Mouse (Mus musculus) left cerebral cortex, adult 11 months (tissue): ENCODE results near the gene Lypd5.

ENCODE experiments used
- DNase-seq: peaks from one replicate; pipeline ENCODE4 v3.0.0; 2022; ENCODE audit warnings: low spot score

The Lypd5 gene

DNA sequence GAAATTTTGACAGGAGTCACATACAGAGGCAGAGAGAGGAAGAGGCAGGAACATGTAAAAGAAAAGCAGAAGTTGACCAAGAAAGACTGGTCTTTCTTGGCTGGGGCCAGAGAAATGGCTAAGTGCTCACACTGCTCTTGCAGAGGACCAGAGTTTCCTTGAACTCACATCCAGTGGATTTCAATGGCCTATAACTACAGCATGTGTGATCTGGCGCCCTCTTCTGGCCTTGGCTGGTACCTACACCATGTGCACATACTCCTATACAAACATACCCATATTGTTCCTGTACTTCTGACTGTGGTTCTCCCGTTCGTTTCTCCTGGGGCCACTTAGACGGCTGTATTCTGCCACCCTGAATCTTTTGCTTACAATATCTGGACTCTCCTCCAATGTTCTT lies 12.0 kb downstream of the Lypd5 start:
- DNase-seq: no peak

DNA sequence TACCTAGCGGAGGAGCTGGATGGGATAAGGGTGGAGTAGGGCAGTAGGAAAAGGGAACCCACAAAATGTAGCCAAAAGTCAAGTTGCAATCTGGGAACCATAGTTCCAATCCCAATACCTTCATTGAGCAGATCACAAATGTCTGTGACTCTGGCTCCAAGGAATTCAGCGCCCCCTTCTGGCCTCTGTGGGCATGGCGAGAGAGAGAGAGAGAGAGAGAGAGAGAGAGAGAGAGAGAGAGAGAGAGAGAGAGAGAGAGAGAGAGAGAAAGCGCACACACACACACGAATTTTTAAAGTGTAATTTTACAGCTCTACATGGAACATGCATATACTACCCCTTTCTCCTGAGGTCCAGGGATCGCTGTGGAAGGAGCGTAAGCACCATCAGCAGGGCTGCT lies 14.2 kb downstream of the Lypd5 start:
- no peak for DNase-seq

- peak; percentile 77 for DNase-seq
Measured at GRCm38 (mm10) chr7:24364827-24365226, 15.8 kb downstream of the Lypd5 start.

- DNase-seq: no peak
Measured at GRCm38 (mm10) chr7:24365258-24366014, 16.4 kb downstream of the Lypd5 start.

DNA sequence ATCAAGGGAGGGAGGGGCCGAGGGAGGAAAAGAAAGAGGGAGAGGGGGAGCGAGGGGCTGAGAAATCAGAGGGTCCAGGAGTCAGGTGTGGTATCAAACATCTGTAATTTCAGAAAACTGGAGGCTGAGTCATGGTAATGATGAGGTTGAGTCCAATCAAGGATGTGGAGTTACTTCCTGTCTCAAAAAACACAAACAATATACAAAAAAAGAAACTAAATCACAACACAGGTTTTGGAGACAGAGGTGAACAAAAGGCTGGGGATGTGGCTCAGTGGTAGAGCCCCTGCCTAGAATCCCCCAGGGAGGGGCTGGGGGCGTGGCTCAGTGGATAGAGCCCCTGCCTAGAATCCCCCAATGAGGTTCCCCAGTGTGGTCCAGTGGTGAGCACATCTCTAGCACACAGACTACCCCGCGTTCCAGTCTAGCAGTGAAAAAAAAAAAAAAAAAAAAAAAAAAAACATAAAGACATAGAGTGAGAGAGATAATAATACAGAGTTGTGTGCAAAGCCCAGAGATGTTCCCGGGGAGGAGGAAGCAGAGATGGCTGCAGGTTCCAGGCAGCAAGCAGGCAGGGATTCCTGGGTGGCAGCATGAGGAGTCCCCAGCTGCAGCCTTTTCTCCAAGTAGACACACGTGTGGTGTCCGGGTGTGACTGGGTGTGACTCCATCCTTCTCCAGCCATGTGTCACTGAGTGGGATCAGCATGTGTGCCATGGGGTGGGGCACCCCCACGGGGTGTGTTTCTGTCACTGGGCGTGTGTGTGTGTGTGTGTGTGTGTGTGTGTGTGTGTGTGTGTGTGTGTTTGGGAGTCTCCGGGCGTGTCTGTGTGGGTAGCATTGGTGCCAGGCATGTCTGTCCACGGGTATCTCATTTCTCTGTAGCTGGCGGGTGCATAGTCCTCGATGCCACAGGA lies 18.0 kb downstream of the Lypd5 start:
- DNase-seq: no peak

DNA sequence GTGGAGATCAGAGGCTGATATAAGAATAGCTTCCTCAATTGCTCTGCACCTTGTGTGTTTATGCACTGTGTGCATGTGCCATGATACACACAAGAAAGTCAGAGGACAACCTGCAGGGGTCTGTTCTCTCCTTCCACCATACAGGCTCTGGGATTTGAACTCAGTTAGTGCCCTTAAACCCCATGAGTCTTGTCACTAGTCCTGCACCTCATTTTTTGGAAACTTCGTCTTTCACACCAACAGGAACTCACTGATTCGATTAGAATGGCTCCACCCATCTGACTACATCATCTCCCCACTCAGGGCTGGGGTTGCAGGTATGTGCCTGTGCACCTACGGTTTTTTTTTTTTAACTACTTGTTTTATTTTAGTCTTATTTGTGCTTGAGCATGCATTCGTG lies 19.2 kb downstream of the Lypd5 start:
- no peak for DNase-seq

DNA sequence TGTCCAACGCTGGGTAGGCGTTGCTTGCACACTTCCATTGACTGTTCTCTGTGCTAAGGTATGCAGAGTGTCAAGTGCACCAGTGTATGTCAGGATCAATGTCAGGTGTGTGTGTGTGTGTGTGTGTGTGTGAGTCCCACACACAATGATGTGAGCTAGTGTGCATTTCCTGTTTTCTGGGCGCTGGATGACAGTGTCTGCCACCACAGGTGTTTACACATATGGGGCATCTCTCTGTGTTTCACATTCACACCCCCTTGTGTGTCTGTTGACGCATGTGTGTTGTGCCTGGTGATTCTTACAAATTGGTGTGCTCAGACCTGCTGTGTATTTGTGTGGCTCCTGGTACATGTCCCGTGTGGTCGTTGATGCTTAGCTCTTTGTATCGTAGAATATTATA lies 19.9 kb downstream of the Lypd5 start:
- DNase-seq: no peak

- no peak for DNase-seq
Measured at GRCm38 (mm10) chr7:24369731-24370541, 20.9 kb downstream of the Lypd5 start, which contains the start of gene Kcnn4. Kcnn4 (plus strand) TSS chr7:24370263.

GRCm38 (mm10) chr7:24371012-24371808 lies 22.2 kb downstream of the Lypd5 start:
- no peak for DNase-seq

- DNase-seq: no peak
Measured at GRCm38 (mm10) chr7:24371809-24372145, 22.8 kb downstream of the Lypd5 start.

DNA sequence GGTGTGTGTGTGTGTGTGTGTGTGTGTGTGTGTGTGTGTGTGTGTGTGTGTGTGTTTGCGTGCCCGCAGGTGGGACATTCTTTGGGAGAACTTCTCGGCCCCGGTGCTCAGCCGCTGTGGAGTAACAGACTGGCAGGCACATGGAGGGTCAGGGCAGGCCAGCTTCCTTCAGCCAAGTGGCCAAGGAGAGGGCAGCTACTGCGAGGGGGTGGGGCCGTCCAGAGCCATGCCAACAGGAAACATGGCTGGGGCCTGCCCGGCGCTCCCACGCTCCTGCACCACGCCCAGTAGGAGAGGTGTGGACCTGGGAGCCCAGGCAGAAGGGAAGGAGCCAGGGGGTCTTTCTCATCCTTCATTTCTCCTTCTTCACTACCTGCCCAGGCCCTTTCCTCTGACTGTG lies 23.3 kb downstream of the Lypd5 start:
- DNase-seq: no peak

DNA sequence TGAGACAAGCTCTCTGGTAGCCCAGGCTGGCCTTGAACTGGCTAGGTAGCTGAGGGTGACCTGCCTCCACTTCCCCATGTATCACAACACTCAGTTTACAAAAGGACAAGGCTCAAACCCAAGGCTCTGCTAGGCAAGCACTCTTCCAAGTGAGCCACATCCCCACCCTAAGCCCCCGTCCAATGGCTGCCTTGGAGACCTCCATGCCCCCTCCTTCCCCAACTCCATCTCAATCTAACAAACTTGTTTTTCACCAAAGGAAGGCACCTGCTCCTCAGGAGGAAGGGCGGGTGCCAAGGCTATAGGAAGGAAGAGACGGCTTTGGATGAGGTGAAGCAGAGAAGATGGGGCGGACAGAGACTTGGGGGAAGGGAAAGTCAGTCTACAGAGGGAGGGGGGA lies 23.8 kb downstream of the Lypd5 start:
- DNase-seq: no peak

DNA sequence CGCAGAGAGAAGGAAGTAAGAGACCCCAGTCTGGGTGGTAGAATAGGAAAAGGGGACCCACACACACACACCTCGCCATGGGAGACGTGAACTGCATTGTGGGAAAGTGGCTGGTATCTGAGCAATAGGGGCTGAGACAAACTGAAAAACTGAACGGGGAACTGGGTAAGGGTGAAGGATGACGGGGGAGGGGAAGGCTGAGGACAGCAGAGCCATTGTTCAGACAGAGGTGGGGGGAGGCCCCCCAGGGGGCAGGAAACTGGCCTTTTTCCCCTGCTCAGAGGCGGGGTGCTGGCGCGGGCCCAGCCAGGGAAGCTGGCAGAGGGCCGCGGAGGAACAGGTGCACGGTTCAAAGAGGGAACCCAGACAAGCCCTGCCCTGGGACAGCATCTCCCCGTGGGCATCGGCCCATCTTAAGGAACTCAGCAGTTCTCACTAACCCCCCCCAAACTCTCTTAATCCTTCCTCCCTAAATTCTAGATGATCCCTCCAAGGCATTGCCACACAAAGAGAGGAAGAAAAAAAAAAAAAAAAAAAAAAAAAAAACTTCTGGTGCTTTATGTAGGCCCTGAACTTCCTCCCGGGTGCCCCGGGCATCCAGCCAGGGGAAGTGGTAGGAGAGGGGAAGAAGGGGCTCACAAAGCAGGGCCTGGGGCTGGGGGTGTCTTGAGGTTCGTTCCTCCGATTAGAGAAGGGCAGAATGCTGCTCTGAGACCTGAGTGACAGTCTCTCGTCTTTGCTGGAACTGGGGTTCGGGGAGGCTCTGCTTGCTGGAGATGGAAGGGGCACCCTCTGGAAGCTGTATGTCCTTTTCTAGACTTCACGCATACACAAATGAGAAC lies 24.8 kb downstream of the Lypd5 start:
- no peak for DNase-seq

DNA sequence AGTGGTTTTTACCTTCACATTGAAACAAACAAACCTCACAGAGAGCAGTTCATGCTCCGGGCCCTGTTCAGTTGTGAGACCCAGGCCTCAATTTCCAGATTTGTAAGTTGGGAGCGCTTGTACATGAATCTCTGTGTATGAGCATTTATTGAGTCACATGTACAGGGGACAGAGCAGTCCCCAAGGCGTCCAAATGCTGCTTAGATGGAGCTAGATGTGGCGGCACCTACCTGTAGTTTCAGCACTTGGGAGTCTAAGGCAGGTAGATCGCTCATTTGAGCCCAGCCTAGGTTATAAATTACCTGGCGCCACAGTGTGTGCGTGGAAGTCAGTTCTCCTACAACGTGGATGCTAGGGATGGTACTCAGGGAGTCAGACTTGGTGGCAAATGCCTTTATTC lies 27.5 kb downstream of the Lypd5 start:
- no peak for DNase-seq

DNA sequence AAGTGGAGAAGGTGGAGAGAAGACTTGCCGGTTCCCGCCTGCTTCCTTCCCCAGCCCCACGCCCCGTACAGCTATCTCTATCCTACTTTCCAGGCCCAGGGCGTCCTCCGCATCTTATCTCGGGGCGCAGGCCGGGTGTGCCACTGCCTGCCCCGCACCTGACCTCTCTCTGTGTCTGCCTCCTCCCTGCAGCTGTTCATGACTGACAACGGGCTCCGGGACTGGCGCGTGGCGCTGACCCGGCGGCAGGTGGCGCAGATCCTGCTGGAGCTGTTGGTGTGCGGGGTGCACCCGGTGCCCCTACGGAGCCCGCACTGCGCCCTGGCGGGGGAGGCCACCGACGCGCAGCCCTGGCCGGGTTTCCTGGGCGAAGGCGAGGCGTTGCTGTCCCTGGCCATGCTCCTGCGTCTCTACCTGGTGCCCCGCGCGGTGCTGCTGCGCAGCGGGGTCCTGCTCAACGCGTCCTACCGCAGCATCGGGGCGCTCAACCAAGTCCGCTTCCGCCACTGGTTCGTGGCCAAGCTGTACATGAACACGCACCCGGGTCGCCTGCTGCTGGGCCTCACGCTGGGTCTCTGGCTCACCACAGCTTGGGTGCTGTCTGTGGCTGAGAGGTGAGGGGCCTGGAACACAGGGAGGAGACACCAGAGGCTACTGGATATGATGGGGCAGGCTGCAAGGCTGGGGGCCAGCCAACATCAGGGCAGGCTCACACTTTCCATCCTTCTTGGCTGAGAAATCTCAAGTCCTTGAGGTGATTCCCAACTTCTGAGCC lies 28.3 kb downstream of the Lypd5 start:
- DNase-seq: no peak

DNA sequence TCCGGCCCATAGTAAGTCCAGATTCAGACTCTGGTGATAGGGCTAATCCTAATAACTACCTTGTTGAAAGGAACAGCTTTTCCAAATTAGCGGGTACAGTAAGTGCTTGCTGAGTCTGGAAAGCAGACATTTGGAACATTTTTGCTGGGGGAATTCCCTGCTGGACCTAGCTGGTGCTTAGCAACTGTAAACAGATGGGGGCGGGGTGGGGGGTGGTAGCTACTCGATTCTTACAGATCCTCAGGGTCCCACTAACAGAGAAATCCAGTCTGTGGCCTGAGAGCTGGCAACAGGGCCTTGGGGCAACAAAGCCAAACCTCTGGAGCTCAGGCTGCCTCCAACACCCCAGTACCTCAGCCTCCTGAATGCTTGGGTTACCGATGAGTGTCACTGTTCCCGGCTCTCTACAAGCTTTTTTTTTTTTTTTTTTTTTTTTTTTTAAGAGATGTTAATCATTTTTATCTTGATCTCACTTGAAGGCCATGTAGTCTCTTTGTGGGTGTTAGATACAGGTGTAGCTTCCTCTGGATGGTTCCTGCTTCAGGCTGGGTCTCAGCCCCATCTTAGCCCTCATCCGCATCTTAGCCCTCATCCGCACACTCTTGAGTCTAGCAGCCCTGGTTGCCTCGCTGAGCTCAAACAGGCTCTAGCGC lies 29.2 kb downstream of the Lypd5 start:
- no peak for DNase-seq

DNA sequence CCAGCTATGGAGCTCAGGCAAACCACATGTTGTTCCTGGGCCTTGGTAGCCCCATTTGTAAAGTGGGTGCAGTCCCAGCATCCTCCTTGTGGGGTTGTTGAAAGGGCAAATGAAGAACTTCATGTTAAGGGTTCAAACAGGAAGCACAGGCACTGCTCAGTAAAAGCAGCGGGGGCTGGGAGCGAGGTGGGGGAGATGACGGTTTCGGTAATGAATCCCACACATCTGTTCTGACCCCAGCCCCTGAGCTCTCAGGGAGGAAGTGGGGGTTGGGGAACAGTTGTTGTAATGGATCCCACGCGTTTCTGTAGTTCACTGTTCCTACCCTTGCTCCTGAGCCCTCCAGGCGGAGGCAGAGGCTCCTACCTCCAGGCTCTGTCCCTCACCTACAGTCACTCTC lies 30.9 kb downstream of the Lypd5 start:
- DNase-seq: no peak

DNA sequence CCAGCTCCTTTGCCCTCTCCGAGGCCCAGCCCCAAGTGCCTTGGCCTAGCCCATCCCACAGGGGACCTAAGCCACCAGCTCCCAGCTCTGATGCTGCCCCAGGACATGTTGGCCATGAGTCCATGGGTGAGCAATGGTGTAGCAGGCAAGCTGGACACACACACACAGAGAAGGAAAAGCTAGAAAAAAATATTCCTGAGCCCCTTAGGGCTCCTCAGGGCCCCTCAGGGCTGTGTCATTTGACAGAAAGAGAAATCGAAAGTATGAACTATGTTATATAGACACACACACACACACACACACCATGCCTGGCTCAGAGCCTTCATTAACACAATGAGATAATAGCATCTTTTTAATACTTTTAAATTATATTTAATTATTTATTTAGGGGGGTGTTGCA lies 31.4 kb downstream of the Lypd5 start:
- no peak for DNase-seq

- no peak for DNase-seq
Measured at GRCm38 (mm10) chr7:24382730-24383372, 33.9 kb downstream of the Lypd5 start.
